Mouse (Mus musculus): Measurements from ENCODE around the gene Vwa3b.

Gene Vwa3b

GRCm38 (mm10) chr1:37009880-37010279, 16.5 kb upstream of the Vwa3b start:
- no peak for DNase-seq (ENCODE audit: low spot score in 2 of 2)

- DNase-seq (ENCODE audit: low spot score in 2 of 2), result no peak
Observed at GRCm38 (mm10) chr1:37011626-37012209, 14.7 kb upstream of the Vwa3b start.

DNA sequence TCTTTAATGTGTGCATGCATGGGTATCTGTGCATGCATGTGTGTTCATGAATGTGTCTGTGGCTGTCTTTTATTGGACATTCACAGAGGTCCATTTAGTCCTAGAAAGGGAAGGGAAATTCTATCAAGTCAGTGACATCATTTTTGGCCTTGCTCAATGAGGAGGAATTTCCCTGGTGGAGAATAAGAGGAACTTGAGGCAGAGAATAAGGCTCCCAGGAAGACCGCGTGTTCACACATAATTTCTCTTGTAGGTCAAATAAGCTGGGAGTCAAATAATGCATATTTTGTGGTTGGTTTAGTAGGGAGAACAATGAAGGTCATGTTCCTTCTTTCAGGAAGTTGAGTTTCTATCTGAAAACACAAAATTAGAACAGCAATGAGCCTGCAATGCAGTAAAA, 13.4 kb upstream of the Vwa3b start:
- no peak for DNase-seq (ENCODE audit: low spot score in 2 of 2)

DNA sequence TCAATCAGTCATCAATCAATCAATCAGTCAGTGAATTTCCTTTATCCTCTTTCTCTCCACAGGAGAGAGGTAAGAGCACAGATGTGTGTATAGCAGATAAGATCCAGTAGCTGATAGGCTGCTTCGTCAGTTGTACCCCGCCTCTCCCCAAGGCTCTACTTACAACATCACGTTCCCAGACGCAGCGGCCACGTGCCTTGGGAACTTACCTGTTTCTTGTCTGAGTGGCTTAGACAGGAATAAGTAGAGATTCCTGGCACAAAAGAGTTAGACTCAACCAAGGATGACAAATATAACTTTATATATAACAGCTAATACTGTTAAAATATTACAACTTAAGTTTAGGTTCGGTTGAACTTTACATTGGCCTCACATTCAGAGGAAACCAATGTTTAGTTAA, 12.7 kb upstream of the Vwa3b start:
- no peak for DNase-seq (ENCODE audit: low spot score in 2 of 2)

DNA sequence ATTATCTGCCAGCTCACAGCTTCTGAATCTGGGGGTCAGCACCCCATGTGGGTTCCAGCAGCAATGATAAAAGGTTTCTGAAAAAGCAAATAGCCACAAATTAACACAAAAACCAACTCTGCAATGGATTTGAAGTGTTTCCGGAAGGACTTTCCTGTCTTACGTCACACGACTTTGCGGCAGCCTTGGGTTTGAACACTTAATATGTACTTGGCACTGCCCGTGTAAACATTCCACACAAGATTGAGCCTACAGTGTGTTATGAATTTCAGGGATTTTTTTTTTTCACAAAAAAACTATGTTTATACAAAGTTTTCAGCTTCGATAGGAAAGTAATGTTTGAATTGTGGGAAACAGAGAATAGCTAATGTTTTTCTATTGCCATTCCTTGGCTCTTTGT, 7.4 kb upstream of the Vwa3b start:
- no peak for DNase-seq (ENCODE audit: low spot score in 2 of 2)

DNA sequence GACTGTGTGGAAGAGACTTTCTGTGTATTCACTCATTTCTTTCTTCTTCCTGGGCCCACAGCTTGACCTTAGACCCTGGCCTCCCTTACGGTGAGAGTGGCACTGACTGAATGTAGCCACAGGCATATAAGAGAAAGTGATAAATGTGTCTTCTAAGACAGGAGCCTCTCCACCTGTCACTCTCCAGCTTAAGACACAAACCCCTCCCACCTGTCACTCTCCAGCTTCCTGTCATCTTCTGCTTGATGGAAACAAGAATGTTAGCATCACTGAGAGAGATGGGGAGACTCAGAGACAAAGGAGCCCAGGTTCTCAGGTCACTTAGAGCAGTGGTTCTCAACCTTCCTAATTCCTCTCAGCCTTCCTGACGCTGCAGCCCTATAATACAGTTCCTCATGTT, 3.7 kb upstream of the Vwa3b start:
- no peak for DNase-seq (ENCODE audit: low spot score in 2 of 2)

DNA sequence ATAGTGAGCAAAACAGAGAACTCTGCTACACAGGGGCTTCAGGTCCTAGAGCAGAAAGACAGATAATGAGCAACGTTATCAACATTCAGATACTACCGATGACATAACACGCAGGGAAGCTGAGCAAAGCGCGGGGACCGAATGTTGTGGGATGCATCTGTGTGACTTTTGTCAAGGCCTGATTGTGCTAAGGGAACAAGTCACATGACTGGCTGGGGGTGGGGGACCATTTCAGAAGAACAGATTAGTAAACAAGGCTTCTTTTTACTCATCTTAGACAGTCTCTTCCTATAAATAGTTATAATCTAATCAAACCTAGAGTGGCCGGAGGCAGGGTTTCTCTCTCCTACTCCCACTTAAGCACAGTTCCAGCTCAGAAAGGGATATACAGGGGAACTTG, 1.7 kb upstream of the Vwa3b start:
- DNase-seq (ENCODE audit: low spot score in 2 of 2), result no peak

- no peak for DNase-seq (ENCODE audit: low spot score in 2 of 2)
Observed at GRCm38 (mm10) chr1:37025376-37025775, 1.0 kb upstream of the Vwa3b start.

DNA sequence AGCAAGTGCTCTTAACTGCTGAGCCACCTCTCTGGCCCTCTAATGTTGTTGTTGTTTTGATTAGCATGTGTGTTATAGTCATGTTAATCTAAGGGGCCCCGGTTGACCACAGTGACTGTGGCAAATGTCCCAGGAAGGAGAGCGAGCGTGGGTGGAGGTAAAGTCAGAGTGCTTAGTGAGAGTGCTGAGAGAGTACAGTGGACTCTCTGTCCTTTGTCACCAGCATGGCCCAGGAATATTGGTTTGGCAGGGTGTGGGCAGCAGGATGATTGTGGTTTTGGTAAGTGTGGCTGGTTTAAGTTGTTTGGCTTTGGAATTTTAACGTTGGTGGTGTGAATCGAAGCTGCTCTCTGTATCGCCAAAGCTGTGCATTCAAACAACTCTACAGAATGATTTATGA, 470 bp downstream of the Vwa3b start:
- DNase-seq (ENCODE audit: low spot score in 2 of 2), result no peak

DNA sequence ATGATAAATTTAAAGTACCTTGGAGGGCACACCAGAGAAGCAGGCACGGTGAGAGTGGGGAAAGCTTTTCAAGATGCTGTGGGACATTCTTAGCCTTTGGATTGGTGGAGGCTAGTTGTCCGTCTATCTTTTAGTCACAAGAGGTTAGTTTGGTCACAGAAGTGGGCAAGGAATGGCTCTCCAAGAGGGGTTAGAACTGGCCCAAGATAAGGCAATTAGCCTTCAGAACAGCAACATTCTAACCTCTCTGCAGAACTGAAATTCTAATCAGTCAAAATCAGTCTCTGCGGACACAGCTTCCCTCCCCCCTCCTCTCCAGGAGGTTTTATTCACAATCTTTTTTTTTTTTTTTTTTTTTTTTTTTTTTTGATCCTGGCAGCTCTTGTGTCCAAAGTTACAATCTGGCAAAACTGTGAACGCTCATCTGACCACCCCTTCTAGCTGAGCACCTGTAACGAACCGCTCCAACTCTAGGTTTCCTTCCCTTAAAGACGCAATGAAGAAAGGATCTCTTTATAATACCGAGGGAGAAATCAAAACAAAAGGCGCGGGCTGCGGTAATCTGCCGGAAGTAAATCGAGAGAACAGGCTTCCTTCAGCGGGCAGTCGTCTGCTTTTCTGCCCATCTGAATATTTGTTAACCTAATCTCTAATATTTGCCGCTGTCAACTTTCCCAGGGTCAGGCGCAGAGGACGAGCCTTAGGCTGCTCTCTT, 2.2 kb downstream of the Vwa3b start:
- no peak for DNase-seq (ENCODE audit: low spot score in 2 of 2)

DNA sequence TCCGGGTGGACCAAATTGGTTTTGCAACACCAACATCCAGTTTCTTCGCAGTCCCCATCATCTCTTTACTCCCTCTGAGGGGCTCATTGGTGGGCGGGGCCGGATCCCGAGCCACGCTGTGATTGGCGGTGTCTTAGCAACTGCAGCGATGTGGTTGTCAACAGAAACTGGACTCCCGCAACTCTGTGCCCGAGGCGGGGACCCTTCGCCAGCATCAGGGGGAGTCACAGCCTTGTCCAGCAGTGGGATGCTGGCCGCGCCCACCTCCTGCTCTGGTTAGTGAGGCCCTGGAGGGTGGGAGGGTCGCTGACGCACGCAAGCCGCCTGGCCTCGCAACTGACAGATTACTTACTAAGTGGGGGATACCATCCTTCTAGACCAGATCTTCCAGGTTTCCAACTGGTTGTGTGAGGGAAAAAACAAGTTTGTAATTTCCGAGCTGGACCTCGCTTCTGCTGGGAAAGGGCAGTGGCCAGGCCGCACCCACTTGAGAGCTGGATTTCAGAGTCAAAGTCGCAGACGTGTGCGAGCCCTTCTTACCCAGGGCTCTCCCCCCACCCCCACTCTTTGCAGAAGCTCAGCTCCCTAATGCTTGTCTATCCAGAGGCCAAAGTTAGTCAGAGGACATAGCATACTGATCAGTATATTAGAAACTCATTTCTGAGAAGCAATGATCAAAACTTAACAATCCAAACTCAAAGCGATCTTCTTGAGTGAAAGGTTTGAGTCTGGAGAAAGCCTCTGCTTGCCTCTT, 2.9 kb downstream of the Vwa3b start:
- DNase-seq (ENCODE audit: low spot score in 2 of 2), result peak; percentile 43 to 50

GRCm38 (mm10) chr1:37029942-37030341, 3.5 kb downstream of the Vwa3b start:
- no peak for DNase-seq (ENCODE audit: low spot score in 2 of 2)

GRCm38 (mm10) chr1:37030693-37031092, 4.3 kb downstream of the Vwa3b start:
- no peak for DNase-seq (ENCODE audit: low spot score in 2 of 2)

- DNase-seq (ENCODE audit: low spot score in 2 of 2), result no peak
Observed at GRCm38 (mm10) chr1:37035879-37036278, 9.5 kb downstream of the Vwa3b start.

GRCm38 (mm10) chr1:37041126-37041525, 14.7 kb downstream of the Vwa3b start:
- no peak for DNase-seq (ENCODE audit: low spot score in 2 of 2)

- DNase-seq (ENCODE audit: low spot score in 2 of 2), result no peak
Observed at GRCm38 (mm10) chr1:37041856-37042255, 15.5 kb downstream of the Vwa3b start.

- DNase-seq (ENCODE audit: low spot score in 2 of 2), result no peak
Observed at GRCm38 (mm10) chr1:37042769-37043168, 16.4 kb downstream of the Vwa3b start.

DNA sequence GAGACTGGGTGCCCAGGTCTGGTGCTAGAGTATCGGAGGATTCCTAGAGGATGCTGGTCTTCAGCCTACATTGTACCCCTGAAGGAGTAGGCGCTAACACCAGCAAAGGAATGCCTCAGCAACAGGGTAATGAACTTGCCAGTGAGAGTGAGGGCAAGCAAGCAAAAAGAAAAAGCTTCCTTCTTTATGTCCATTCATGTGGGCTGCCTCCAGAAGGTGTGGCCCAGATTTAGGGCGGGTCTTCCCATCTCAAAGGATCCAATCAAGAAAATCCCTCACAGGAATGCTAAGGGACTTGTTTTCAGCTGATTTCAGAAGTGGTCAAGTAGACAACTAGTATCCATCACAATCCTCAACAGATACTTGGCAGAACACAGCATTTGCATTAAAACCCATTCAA, 16.8 kb downstream of the Vwa3b start:
- no peak for DNase-seq (ENCODE audit: low spot score in 2 of 2)

DNA sequence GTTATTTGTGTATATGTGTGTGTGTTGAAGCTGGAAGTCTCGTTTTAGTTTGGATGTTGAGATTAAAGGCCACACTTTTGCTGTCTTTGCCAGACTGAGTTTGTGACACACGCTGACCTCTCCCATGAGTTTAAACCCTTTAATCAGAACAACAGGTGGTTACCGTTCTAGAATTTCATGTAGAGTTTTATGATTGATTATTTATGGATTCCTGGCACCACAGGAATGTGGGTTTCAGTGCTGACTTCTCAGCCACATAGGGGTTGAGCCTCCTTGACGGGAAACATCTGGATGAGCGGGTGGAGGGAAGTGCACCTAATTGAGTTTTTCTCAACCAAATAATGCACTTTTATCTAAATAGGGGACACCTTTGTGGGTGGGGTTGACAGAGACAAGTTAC, 19.1 kb downstream of the Vwa3b start:
- DNase-seq (ENCODE audit: low spot score in 2 of 2), result no peak

- no peak for DNase-seq (ENCODE audit: low spot score in 2 of 2)
Observed at GRCm38 (mm10) chr1:37049159-37049558, 22.8 kb downstream of the Vwa3b start.

GRCm38 (mm10) chr1:37053691-37054090, 27.3 kb downstream of the Vwa3b start:
- no peak for DNase-seq (ENCODE audit: low spot score in 2 of 2)

DNA sequence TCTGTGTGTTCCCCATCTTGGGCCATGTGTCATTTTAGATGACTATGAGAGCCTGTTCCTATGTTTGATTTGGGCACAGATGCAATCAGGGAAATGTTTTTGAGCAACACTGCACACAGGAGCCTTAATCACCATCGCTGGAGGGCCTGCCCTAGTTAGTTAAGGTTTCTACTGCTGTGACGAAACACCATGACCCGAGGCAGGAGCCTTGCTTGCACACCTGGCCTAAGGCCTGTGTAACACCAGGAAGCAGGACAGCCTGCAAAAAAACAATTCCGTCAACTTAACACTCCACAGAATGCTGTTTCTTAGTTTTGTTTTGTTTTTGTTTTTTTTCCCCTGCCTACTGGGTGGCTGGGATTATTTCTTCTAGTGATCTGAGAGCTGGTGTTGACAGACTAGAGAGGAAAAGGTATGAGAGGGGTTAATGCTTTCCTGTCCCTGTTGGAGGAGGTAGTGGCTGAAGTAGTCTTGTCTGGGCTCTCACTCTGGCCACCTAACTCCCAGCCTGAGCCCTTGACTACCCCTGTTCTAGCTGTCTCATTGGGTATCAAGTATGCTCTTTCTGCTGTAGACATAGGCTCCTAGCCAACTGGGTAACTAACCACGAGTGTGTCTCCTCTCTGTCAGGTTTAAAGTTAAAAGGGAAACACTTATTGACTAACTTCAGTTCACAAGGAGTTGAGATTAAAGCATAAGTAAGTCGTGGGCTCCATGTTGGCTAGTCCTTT, 30.6 kb downstream of the Vwa3b start:
- DNase-seq (ENCODE audit: low spot score in 2 of 2), result no peak
